Mouse (Mus musculus): ENCODE data around the gene 4930474N05Rik. TPM values are rescaled to one million over a fixed set of nuclear protein-coding genes. Genes with fewer than 3 reads are reported as not detected.

Gene 4930474N05Rik
- not detected in 2 replicates for total RNA-seq (2021)
- long read RNA-seq, experiment 1 = 0 reads
- long read RNA-seq, experiment 2 = 0 reads

GRCm38 (mm10) chr14:36094617-36095016, at the start of gene 4930474N05Rik:
TSS of gene 4930474N05Rik (plus strand) at chr14:36094917.
- no peak for DNase-seq

- peak; percentile 13 for DNase-seq
Observed at GRCm38 (mm10) chr14:36048746-36049391, 45.8 kb upstream of the 4930474N05Rik start.

GRCm38 (mm10) chr14:36053281-36053680, 41.4 kb upstream of the 4930474N05Rik start:
- DNase-seq = no peak

GRCm38 (mm10) chr14:36098528-36098927, 3.8 kb downstream of the 4930474N05Rik start:
- DNase-seq = no peak

- no peak for DNase-seq
Observed at GRCm38 (mm10) chr14:36099647-36100046, 4.9 kb downstream of the 4930474N05Rik start.

- DNase-seq = no peak
Observed at GRCm38 (mm10) chr14:36100731-36101130, 6.0 kb downstream of the 4930474N05Rik start.

- DNase-seq = no peak
Observed at GRCm38 (mm10) chr14:36114481-36114880, 19.8 kb downstream of the 4930474N05Rik start.

- DNase-seq = no peak
Observed at GRCm38 (mm10) chr14:36123775-36124335, 29.1 kb downstream of the 4930474N05Rik start.

- no peak for DNase-seq
Observed at GRCm38 (mm10) chr14:36135749-36136148, 41.0 kb downstream of the 4930474N05Rik start.

- DNase-seq = no peak
Observed at GRCm38 (mm10) chr14:36137696-36138095, 43.0 kb downstream of the 4930474N05Rik start.

GRCm38 (mm10) chr14:36145261-36145660, 50.5 kb downstream of the 4930474N05Rik start:
- no peak for DNase-seq
